Mouse (Mus musculus) heart, adult 2 months (tissue): Measurements from ENCODE around the gene Lilra5.
"Not testable (repeated sequence)": the region's sequence is repeated elsewhere in the genome, so short reads cannot be mapped to it uniquely, and the experiment has no call there.

Experiments used
- CTCF ChIP-seq: fragments of 200-600 bp; IDR thresholded peaks from 2 replicates; pipeline ENCODE4 v1.8.1; 2022; ENCODE audit warnings: antibody characterized with exemption, mild to moderate bottlenecking, moderate library complexity
- EP300 ChIP-seq: fragments of 200-500 bp; IDR thresholded peaks from 2 replicates; pipeline ENCODE4 v1.6.1; 2011; ENCODE audit warnings: low read depth, low read length, control low read depth; ENCODE audit not compliant: insufficient read depth
- POLR2A ChIP-seq: fragments of 200-500 bp; IDR thresholded peaks from 2 replicates; pipeline ENCODE4 v1.6.1; 2011; ENCODE audit warnings: mild to moderate bottlenecking, low read depth, low read length, control low read depth; ENCODE audit not compliant: insufficient read depth

- not testable (repeated sequence) for TF ChIP-seq CTCF, POLR2A, EP300
Measured at GRCm38 (mm10) chr7:4273874-4274273, 36.3 kb downstream of the Lilra5 start.
